Mouse (Mus musculus): Measurements from ENCODE around the gene Phlpp2.

GRCm38 (mm10) chr8:109880012-109880662 is 11.8 kb downstream of the Phlpp2 start:
- TF ChIP-seq POLR2A (IDR thresholded peaks at IDR 0.05; ENCODE audit: extremely low read depth, insufficient read depth, low read length) (no peak), CTCF (IDR thresholded peaks at IDR 0.05; ENCODE audit: extremely low read depth, insufficient read depth, low read length) (no peak)
